Mouse (Mus musculus) limb, embryonic 10.5 days (tissue): ENCODE measurements around the gene Serpina3c. TPM values are rescaled to one million over a fixed set of nuclear protein-coding genes. Genes with fewer than 3 reads are reported as not detected.

ENCODE experiments used
- DNase-seq: peaks from one replicate; pipeline ENCODE4 v3.0.0-alpha.2; 2017; ENCODE audit warnings: low spot score
- H3K27ac ChIP-seq: fragments of 300-500 bp; sonication (generic); 2 replicates; pipeline ENCODE4 v1.5.1; 2016; ENCODE audit warnings: mild to moderate bottlenecking
- H3K27me3 ChIP-seq: fragments of 300-500 bp; sonication (generic); 2 replicates; pipeline ENCODE4 v1.6.1; 2016; ENCODE audit warnings: low read depth, mild to moderate bottlenecking; ENCODE audit not compliant: poor library complexity, severe bottlenecking
- H3K36me3 ChIP-seq: fragments of 300-500 bp; sonication (generic); 2 replicates; pipeline ENCODE4 v1.6.1; 2016; ENCODE audit warnings: mild to moderate bottlenecking, moderate library complexity
- H3K4me1 ChIP-seq: fragments of 300-500 bp; sonication (generic); 2 replicates; pipeline ENCODE4 v1.6.1; 2016
- H3K4me3 ChIP-seq: fragments of 300-500 bp; sonication (generic); 2 replicates; pipeline ENCODE4 v1.5.1; 2016; ENCODE audit warnings: mild to moderate bottlenecking, moderate library complexity
- H3K9me3 ChIP-seq: fragments of 300-500 bp; sonication (generic); replicated peaks from 2 replicates; pipeline ENCODE4 v1.6.1; 2016; ENCODE audit warnings: mild to moderate bottlenecking
- WGBS: fragments of 180-500 bp; shearing (Covaris S2); methylation state at CpG from one replicate; pipeline ENCODE4 v1.1.7; 2016; 5-methylcytosine and 5-hydroxymethylcytosine counted together
- polyA plus RNA-seq: library from polyadenylated mRNA; unstranded; fragments of >200 nt; fragmentation: Nextera tagmentation; extraction: Ambion mirVana; gene quantifications from 2 replicates; pipeline ENCODE4 v1.2.1, GENCODE M21; 2016

The Serpina3c gene
- polyA plus RNA-seq, 1 experiment from 2014 or later: not detected

DNA sequence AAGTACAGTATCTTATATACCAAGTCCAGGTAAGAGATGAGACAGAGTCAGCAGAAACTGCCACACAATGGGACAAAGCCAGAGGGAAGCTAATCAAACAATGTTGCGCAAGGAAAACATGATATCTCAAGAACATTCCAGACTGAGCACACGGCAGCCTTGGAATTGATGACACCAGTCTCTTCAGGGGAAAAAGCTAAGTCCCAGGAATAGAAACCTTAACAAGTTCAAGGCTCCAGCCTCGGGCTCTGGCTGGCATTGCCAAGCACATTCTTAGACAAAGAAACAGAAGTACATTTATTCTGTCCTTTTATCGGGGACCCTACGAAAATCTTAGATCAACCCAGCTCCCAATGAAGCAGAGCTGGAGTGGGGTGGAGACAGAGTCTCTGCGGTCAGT lies 52.9 kb downstream of the Serpina3c start, which contains the start of gene Serpina5:
TSS of gene Serpina5 (plus strand) at position 346 of the 400 bp plus-strand sequence.
- 95% methylated on average over 6 of the region's 6 CpGs for WGBS
- H3K27ac ChIP-seq: no peak within 1 kb of the TSS
- no peak within 1 kb of the TSS for H3K4me3 ChIP-seq
- no peaks in the 10 kb centered on the region for H3K36me3 ChIP-seq
- no peak for DNase-seq
- H3K27me3 ChIP-seq: no peaks in the 10 kb centered on the region
- H3K4me1 ChIP-seq: no peaks in the 10 kb centered on the region
- no peaks in the 10 kb centered on the region for H3K9me3 ChIP-seq

Other genes with a start within 250 kb of the Serpina3c start
- not detected in 2 replicates for gene Serpina1c, start 249.0 kb downstream of the Serpina3c start, polyA plus RNA-seq
- gene Serpina1e, start 194.9 kb downstream of the Serpina3c start, polyA plus RNA-seq: not detected in 2 replicates
- not detected in 2 replicates for gene Serpina11, start 163.9 kb downstream of the Serpina3c start, polyA plus RNA-seq
- not detected in 2 replicates for gene Serpina9, start 140.1 kb downstream of the Serpina3c start, polyA plus RNA-seq
- not detected in 2 replicates for gene Serpina12, start 109.4 kb downstream of the Serpina3c start, polyA plus RNA-seq
- gene Serpina5, start 52.8 kb downstream of the Serpina3c start, polyA plus RNA-seq: not detected in 2 replicates
- not detected in 2 replicates for gene Serpina3a, start 41.1 kb downstream of the Serpina3c start, polyA plus RNA-seq
- not detected in 2 replicates for gene Serpina3b, start 25.9 kb downstream of the Serpina3c start, polyA plus RNA-seq
- gene Serpina3f, start 60.7 kb upstream of the Serpina3c start, polyA plus RNA-seq: not detected in 2 replicates
- gene Serpina3g, start 82.4 kb upstream of the Serpina3c start, polyA plus RNA-seq: 0.13 TPM in 1 of 2 replicates, not detected in the other
- 0.14 and 0.39 TPM in 2 replicates for gene Serpina3i, start 109.3 kb upstream of the Serpina3c start, polyA plus RNA-seq
- gene Serpina3j, start 160.7 kb upstream of the Serpina3c start, polyA plus RNA-seq: not detected in 2 replicates
- not detected in 2 replicates for gene Serpina3k, start 184.6 kb upstream of the Serpina3c start, polyA plus RNA-seq
- not detected in 2 replicates for gene Serpina3m, start 184.6 kb upstream of the Serpina3c start, polyA plus RNA-seq